Mouse (Mus musculus) C2C12 (cell line): ENCODE measurements at regions not wholly inside any gene's neighbourhood (a gene's known extent, or its start where the extent isn't known, plus 50 kb on each side); places are given as distances from the start of the nearest gene placed in this dataset.

ENCODE experiments used
- CEBPB ChIP-seq: IDR thresholded peaks from one replicate; pipeline ENCODE4 v1.6.1; 2011; ENCODE audit warnings: low read depth, mild to moderate bottlenecking, control low read depth, moderate library complexity
- CTCF ChIP-seq: IDR thresholded peaks from one replicate; pipeline ENCODE4 v1.5.1; 2011; ENCODE audit not compliant: control insufficient read depth, insufficient read depth, insufficient read length
- MAX ChIP-seq: IDR thresholded peaks from one replicate; pipeline ENCODE4 v1.6.1; 2011; ENCODE audit warnings: mild to moderate bottlenecking, control low read depth
- MYOD1 ChIP-seq: IDR thresholded peaks from one replicate; pipeline ENCODE4 v1.6.1; 2011; ENCODE audit warnings: low read depth; ENCODE audit not compliant: control insufficient read depth, insufficient read length
- MYOG ChIP-seq: IDR thresholded peaks from one replicate; pipeline ENCODE4 v1.6.1; 2011; ENCODE audit not compliant: control insufficient read depth, insufficient read length; ENCODE audit errors: extremely low read depth
- USF1 ChIP-seq: IDR thresholded peaks from one replicate; pipeline ENCODE4 v1.6.1; 2011; ENCODE audit warnings: low read depth, mild to moderate bottlenecking, control low read depth, moderate library complexity

GRCm38 (mm10) chr11:63481676-63482310, 353.0 kb downstream of the Pmp22 start:
- TF ChIP-seq CTCF (no peak), USF1 (no peak), CEBPB (no peak), MAX (no peak), MYOG (no peak), MYOD1 (no peak)
